10 mouse cellular contexts compared by ENCODE assay signal in genomic region chr10:87094249-87094648, GRCm38 (mm10). TPM values are rescaled to one million over a fixed set of nuclear protein-coding genes. Genes with fewer than 3 reads are reported as not detected.
DNase-seq lines count a peak whose midpoint lies in the region; ATAC-seq and TF ChIP-seq lines count a peak whose summit lies in the region.
"Had no signal": no experiment of that assay in that cellular context is flagged by ENCODE, and none has a peak within 500 bp of the region (broad histone marks: within the 10 kb centered on the region; RNA-seq: fewer than 3 reads in every experiment).

No protein-coding gene starts in this region.

- no peak for ATAC-seq in hindbrain, embryonic 16.5 days
- ATAC-seq in forebrain, embryonic 13.5 days, result 0 out of 2 replicates have a peak, but pooled peaks have one; percentile 24
- peak; percentile 34; the same call in 1 of the 2 replicates for ATAC-seq in midbrain, embryonic 12.5 days (ENCODE audit: low FRiP score, low read depth)
- no peak for ATAC-seq in megakaryocyte, adult 5-6 weeks (ENCODE audit: poor library complexity, severe bottlenecking)

- H3K9ac ChIP-seq in hindbrain, embryonic 16.5 days (ENCODE audit: low read depth, low read length), result no peak overlapping the region
- no peak overlapping the region for H3K9ac ChIP-seq in forebrain, embryonic 13.5 days
- no peak overlapping the region for H3K9ac ChIP-seq in midbrain, embryonic 12.5 days (replicated peaks)
- H3K9ac ChIP-seq: hindbrain, embryonic 15.5 days had no signal

- DNase-seq in hindbrain, embryonic 10.5 days (ENCODE audit: low spot score), result peak; percentile 45
- DNase-seq in testis, postnatal 10 days (ENCODE audit: low spot score), result no peak
- DNase-seq in thymus, postnatal 36 days, result peak; percentile 30 to 35

- peaks cover 32% of the 10 kb centered on the region for H3K27me3 ChIP-seq in hindbrain, embryonic 10.5 days (ENCODE audit: insufficient read depth, poor library complexity, severe bottlenecking)
- no peaks in the 10 kb centered on the region for H3K27me3 ChIP-seq in hindbrain, embryonic 16.5 days (replicated peaks; ENCODE audit: control insufficient read depth, insufficient read depth, low read length)
- H3K27me3 ChIP-seq in testis, adult 2 months (ENCODE audit: control insufficient read depth, insufficient read depth, low read length), result no peaks in the 10 kb centered on the region
- no peaks in the 10 kb centered on the region for H3K27me3 ChIP-seq in forebrain, embryonic 13.5 days
- peaks cover 16% of the 10 kb centered on the region for H3K27me3 ChIP-seq in midbrain, embryonic 12.5 days
- H3K27me3 ChIP-seq: hindbrain, embryonic 15.5 days had no signal

- TF ChIP-seq POLR2A in testis, adult 2 months (IDR thresholded peaks at IDR 0.05; ENCODE audit: control insufficient read depth, low read depth, low read length), result no peak

- H3K9me3 ChIP-seq in hindbrain, embryonic 10.5 days, result no peaks in the 10 kb centered on the region
- H3K9me3 ChIP-seq in hindbrain, embryonic 16.5 days (ENCODE audit: control insufficient read depth, low read length), result no peaks in the 10 kb centered on the region
- no peaks in the 10 kb centered on the region for H3K9me3 ChIP-seq in forebrain, embryonic 13.5 days (replicated peaks)
- no peaks in the 10 kb centered on the region for H3K9me3 ChIP-seq in midbrain, embryonic 12.5 days
- H3K9me3 ChIP-seq: hindbrain, embryonic 15.5 days had no signal

- peaks cover 18% of the 10 kb centered on the region for H3K4me1 ChIP-seq in hindbrain, embryonic 10.5 days (replicated peaks)
- no peaks in the 10 kb centered on the region for H3K4me1 ChIP-seq in hindbrain, embryonic 16.5 days (ENCODE audit: control insufficient read depth, insufficient read depth, low read depth, low read length)
- H3K4me1 ChIP-seq in testis, adult 2 months (ENCODE audit: control insufficient read depth, insufficient read depth, low read length), result no peaks in the 10 kb centered on the region
- 0 out of 2 replicates have a peak, but pooled peaks cover 2% of the 10 kb centered on the region for H3K4me1 ChIP-seq in forebrain, embryonic 13.5 days
- peaks cover 6% of the 10 kb centered on the region for H3K4me1 ChIP-seq in midbrain, embryonic 12.5 days
- H3K4me1 ChIP-seq: hindbrain, embryonic 15.5 days had no signal

- H3K4me3 ChIP-seq in hindbrain, embryonic 10.5 days, result no peak overlapping the region
- H3K4me3 ChIP-seq in hindbrain, embryonic 16.5 days (ENCODE audit: low read length), result no peak overlapping the region
- H3K4me3 ChIP-seq in testis, adult 2 months (ENCODE audit: control insufficient read depth, low read depth, low read length), result peak overlapping the region; percentile 20; the same call in 1 of the 2 replicates
- H3K4me3 ChIP-seq in forebrain, embryonic 13.5 days, result no peak overlapping the region
- no peak overlapping the region for H3K4me3 ChIP-seq in midbrain, embryonic 12.5 days
- H3K4me3 ChIP-seq: hindbrain, embryonic 15.5 days; myocyte had no signal

- no peak overlapping the region for H3K4me2 ChIP-seq in hindbrain, embryonic 16.5 days (ENCODE audit: low read length)
- no peak overlapping the region for H3K4me2 ChIP-seq in forebrain, embryonic 13.5 days
- H3K4me2 ChIP-seq in midbrain, embryonic 12.5 days (replicated peaks), result no peak overlapping the region
- H3K4me2 ChIP-seq: hindbrain, embryonic 15.5 days had no signal

- H3K36me3 ChIP-seq in hindbrain, embryonic 10.5 days, result no peaks in the 10 kb centered on the region
- H3K36me3 ChIP-seq in hindbrain, embryonic 16.5 days (ENCODE audit: control insufficient read depth, insufficient read depth, low read length), result no peaks in the 10 kb centered on the region
- H3K36me3 ChIP-seq in testis, adult 2 months (ENCODE audit: control insufficient read depth, insufficient read depth, low read length), result no peaks in the 10 kb centered on the region
- no peaks in the 10 kb centered on the region for H3K36me3 ChIP-seq in forebrain, embryonic 13.5 days (ENCODE audit: poor library complexity, severe bottlenecking)
- no peaks in the 10 kb centered on the region for H3K36me3 ChIP-seq in midbrain, embryonic 12.5 days
- H3K36me3 ChIP-seq: hindbrain, embryonic 15.5 days had no signal

- TF ChIP-seq CTCF in testis, adult 2 months (IDR thresholded peaks at IDR 0.05; ENCODE audit: control insufficient read depth, insufficient read depth, insufficient replicate concordance, low read depth, low read length), result no peak

- H3K27ac ChIP-seq in hindbrain, embryonic 10.5 days, result 0 out of 2 replicates have a peak overlapping the region, but pooled peaks have one; percentile 50
- H3K27ac ChIP-seq in hindbrain, embryonic 16.5 days (ENCODE audit: low read depth, low read length), result no peak overlapping the region
- no peak overlapping the region for H3K27ac ChIP-seq in testis, adult 2 months (ENCODE audit: control insufficient read depth, insufficient read depth, low read depth, low read length)
- H3K27ac ChIP-seq in forebrain, embryonic 13.5 days, result no peak overlapping the region
- H3K27ac ChIP-seq in midbrain, embryonic 12.5 days (replicated peaks), result no peak overlapping the region
- H3K27ac ChIP-seq: hindbrain, embryonic 15.5 days had no signal

RNA-seq across cellular contexts. Expression of gene 1700113H08Rik, which starts 36.4 kb away (rescaled TPM):
- polyA plus RNA-seq in hindbrain, embryonic 10.5 days (2016; fragmentation: Nextera tagmentation; extraction: Ambion mirVana), result 0.18 and 0.21 TPM in 2 replicates
- 0.48 TPM in 1 of 2 replicates, not detected in the other for polyA plus RNA-seq in hindbrain, embryonic 16.5 days (2015; fragmentation: Nextera tagmentation; extraction: Ambion mirVana)
- polyA plus RNA-seq in testis, adult 2 months (2012; rRNA removed), result 201 and 242 TPM in 2 replicates
- 0.19 and 0.28 TPM in 2 replicates for polyA plus RNA-seq in forebrain, embryonic 13.5 days (2015; fragmentation: Nextera tagmentation; extraction: Ambion mirVana)
- polyA plus RNA-seq in midbrain, embryonic 12.5 days (2016; fragmentation: Nextera tagmentation; extraction: Ambion mirVana), result 0.22 and 0.56 TPM in 2 replicates
- total RNA-seq in megakaryocyte, adult 5-6 weeks (2015), result not detected in 2 replicates
- not detected in 2 replicates for total RNA-seq in megakaryocyte, adult 5-6 weeks (2017)
- polyA plus RNA-seq: myocyte had no signal

Comparison
In these comparisons a context has a peak if more than half of its experiments do, and no peak if none do; other contexts are left out.
1. ATAC-seq: peak in forebrain, embryonic 13.5 days (single experiment) and midbrain, embryonic 12.5 days (single experiment); none in hindbrain, embryonic 16.5 days (single experiment) and megakaryocyte, adult 5-6 weeks (single experiment).
2. RNA of gene 1700113H08Rik, which starts 36.4 kb away (polyA plus RNA-seq): 201 to 242 TPM in testis, adult 2 months; 0.22 to 0.56 TPM in midbrain, embryonic 12.5 days, 0.48 TPM in hindbrain, embryonic 16.5 days, 0.19 to 0.28 TPM in forebrain, embryonic 13.5 days and 0.18 to 0.21 TPM in hindbrain, embryonic 10.5 days; every median in the first group is over 100 times any median in the second.